Mouse (Mus musculus): ENCODE measurements around the gene Ddn. TPM values are rescaled to one million over a fixed set of nuclear protein-coding genes. Genes with fewer than 3 reads are reported as not detected.

The Ddn gene
- polyA plus RNA-seq, 1 experiment from 2014 or later = 0.04 TPM

- Histone ChIP-seq H3K9ac (peak overlapping the region; percentile 61), H3K4me1 (replicated peaks) (peaks cover 22% of the 10 kb centered on the region), H3K27me3 (replicated peaks) (peaks cover 93% of the 10 kb centered on the region), H3K4me2 (peak overlapping the region; percentile 71), H3K9me3 (replicated peaks) (no peaks in the 10 kb centered on the region; the same call in 1 of the 2 replicates), H3K36me3 (no peaks in the 10 kb centered on the region), H3K27ac (ENCODE audit: poor library complexity, severe bottlenecking) (no peak overlapping the region), H3K4me3 (peak overlapping the region; percentile 41)
- 3% methylated on average over 36 of the region's 36 CpGs for WGBS
- ATAC-seq (ENCODE audit: insufficient number of reproducible peaks, low FRiP score) = no peak
Observed at GRCm38 (mm10) chr15:98772511-98773211, 36.6 kb downstream of the Ddn start.

- WGBS = 6% methylated on average over 12 of the region's 12 CpGs
- no peak overlapping the region for H3K27ac ChIP-seq (ENCODE audit: poor library complexity, severe bottlenecking)
- H3K9ac ChIP-seq = peak overlapping the region; percentile 61
- no peaks in the 10 kb centered on the region; the same call in 1 of the 2 replicates for H3K9me3 ChIP-seq (replicated peaks)
- peak overlapping the region; percentile 41 for H3K4me3 ChIP-seq
- H3K4me1 ChIP-seq (replicated peaks) = peaks cover 14% of the 10 kb centered on the region
- ATAC-seq (ENCODE audit: insufficient number of reproducible peaks, low FRiP score) = no peak
- peaks cover 86% of the 10 kb centered on the region for H3K27me3 ChIP-seq (replicated peaks)
- no peaks in the 10 kb centered on the region for H3K36me3 ChIP-seq
- H3K4me2 ChIP-seq = peak overlapping the region; percentile 71
Observed at GRCm38 (mm10) chr15:98771813-98772425, 37.4 kb downstream of the Ddn start.

GRCm38 (mm10) chr15:98768259-98768658 is 41.0 kb downstream of the Ddn start:
- Histone ChIP-seq H3K9ac (no peak overlapping the region), H3K9me3 (replicated peaks) (no peaks in the 10 kb centered on the region)
- WGBS = 22% methylated on average over 5 of the region's 5 CpGs

GRCm38 (mm10) chr15:98765929-98766328 is 43.4 kb downstream of the Ddn start:
- no peaks in the 10 kb centered on the region for H3K36me3 ChIP-seq
- H3K27ac ChIP-seq (ENCODE audit: poor library complexity, severe bottlenecking) = no peak overlapping the region
- peaks cover 16% of the 10 kb centered on the region for H3K4me1 ChIP-seq (replicated peaks)
- ATAC-seq (ENCODE audit: insufficient number of reproducible peaks, low FRiP score) = no peak
- no peak overlapping the region for H3K4me2 ChIP-seq
- peaks cover 43% of the 10 kb centered on the region for H3K27me3 ChIP-seq (replicated peaks)
- WGBS = 66% methylated on average over 4 of the region's 4 CpGs
- H3K9me3 ChIP-seq (replicated peaks) = no peaks in the 10 kb centered on the region
- no peak overlapping the region for H3K4me3 ChIP-seq
- H3K9ac ChIP-seq = no peak overlapping the region

More at GRCm38 (mm10) chr15:98768259-98768658, 41.0 kb downstream of the Ddn start:
- ATAC-seq (ENCODE audit: insufficient number of reproducible peaks, low FRiP score) = no peak
- Histone ChIP-seq H3K4me3 (no peak overlapping the region), H3K36me3 (no peaks in the 10 kb centered on the region), H3K4me1 (replicated peaks) (peaks cover 10% of the 10 kb centered on the region), H3K4me2 (no peak overlapping the region), H3K27me3 (replicated peaks) (peaks cover 65% of the 10 kb centered on the region), H3K27ac (ENCODE audit: poor library complexity, severe bottlenecking) (no peak overlapping the region)

GRCm38 (mm10) chr15:98762670-98763529 is 46.4 kb downstream of the Ddn start, which contains the start of gene Arf3:
Gene Arf3, minus strand, starts transcription at chr15:98763214.
- Histone ChIP-seq H3K36me3 (peaks cover 22% of the 10 kb centered on the region), H3K9ac (peak within 1 kb of the TSS; percentile 90), H3K4me2 (peak within 1 kb of the TSS; percentile 87), H3K4me3 (peak within 1 kb of the TSS; percentile 87), H3K27me3 (replicated peaks) (peaks cover 16% of the 10 kb centered on the region), H3K9me3 (replicated peaks) (no peaks in the 10 kb centered on the region), H3K27ac (ENCODE audit: poor library complexity, severe bottlenecking) (peak within 1 kb of the TSS; percentile 66), H3K4me1 (replicated peaks) (peaks cover 16% of the 10 kb centered on the region)
- ATAC-seq (ENCODE audit: insufficient number of reproducible peaks, low FRiP score) = peak; percentile 95
- under 1% methylated on average over 75 of the region's 76 CpGs for WGBS

- Histone ChIP-seq H3K4me3 (peak overlapping the region; percentile 87), H3K9ac (peak overlapping the region; percentile 90), H3K27me3 (replicated peaks) (peaks cover 13% of the 10 kb centered on the region), H3K4me1 (replicated peaks) (peaks cover 16% of the 10 kb centered on the region), H3K9me3 (replicated peaks) (no peaks in the 10 kb centered on the region), H3K4me2 (peak overlapping the region; percentile 87), H3K27ac (ENCODE audit: poor library complexity, severe bottlenecking) (peak overlapping the region; percentile 66), H3K36me3 (peaks cover 23% of the 10 kb centered on the region)
- peak; percentile 81 for ATAC-seq (ENCODE audit: insufficient number of reproducible peaks, low FRiP score)
- under 1% methylated on average over 24 of the region's 24 CpGs for WGBS
Observed at GRCm38 (mm10) chr15:98762201-98762621, 47.1 kb downstream of the Ddn start.

GRCm38 (mm10) chr15:98754125-98754524 is 55.2 kb downstream of the Ddn start:
- Histone ChIP-seq H3K36me3 (peaks cover 32% of the 10 kb centered on the region), H3K27ac (ENCODE audit: poor library complexity, severe bottlenecking) (no peak overlapping the region), H3K4me3 (no peak overlapping the region), H3K9ac (no peak overlapping the region), H3K4me1 (replicated peaks) (0 out of 2 replicates have a peak, but pooled peaks cover 11% of the 10 kb centered on the region), H3K4me2 (no peak overlapping the region), H3K27me3 (replicated peaks) (no peaks in the 10 kb centered on the region), H3K9me3 (replicated peaks) (no peaks in the 10 kb centered on the region)
- no peak for ATAC-seq (ENCODE audit: insufficient number of reproducible peaks, low FRiP score)
- WGBS = 62% methylated on average over 2 of the region's 2 CpGs

Other genes with a start within 250 kb of the Ddn start
- 37.9 and 39.5 TPM in 2 replicates for gene Ccnt1, start 238.6 kb downstream of the Ddn start, polyA plus RNA-seq (2016; fragmentation: Nextera tagmentation; extraction: Ambion mirVana)
- gene 4930415O20Rik, start 238.5 kb downstream of the Ddn start, polyA plus RNA-seq (2016; fragmentation: Nextera tagmentation; extraction: Ambion mirVana) = not detected in 2 replicates
- 46.7 and 46.8 TPM in 2 replicates for gene Adcy6, start 199.4 kb downstream of the Ddn start, polyA plus RNA-seq (2016; fragmentation: Nextera tagmentation; extraction: Ambion mirVana)
- 9.5 and 10.3 TPM in 2 replicates for gene Cacnb3, start 178.7 kb downstream of the Ddn start, polyA plus RNA-seq (2016; fragmentation: Nextera tagmentation; extraction: Ambion mirVana)
- 15.0 and 16.4 TPM in 2 replicates for gene Ddx23, start 146.6 kb downstream of the Ddn start, polyA plus RNA-seq (2016; fragmentation: Nextera tagmentation; extraction: Ambion mirVana)
- 0.91 and 1.1 TPM in 2 replicates for gene Rnd1, start 132.0 kb downstream of the Ddn start, polyA plus RNA-seq (2016; fragmentation: Nextera tagmentation; extraction: Ambion mirVana)
- 0.33 and 0.62 TPM in 2 replicates for gene Ccdc65, start 101.3 kb downstream of the Ddn start, polyA plus RNA-seq (2016; fragmentation: Nextera tagmentation; extraction: Ambion mirVana)
- 13.2 and 17.8 TPM in 2 replicates for gene Fkbp11, start 81.3 kb downstream of the Ddn start, polyA plus RNA-seq (2016; fragmentation: Nextera tagmentation; extraction: Ambion mirVana)
- gene Arf3, start 46.3 kb downstream of the Ddn start, polyA plus RNA-seq (2016; fragmentation: Nextera tagmentation; extraction: Ambion mirVana) = 46.3 and 46.9 TPM in 2 replicates
- gene Wnt10b, start 31.3 kb downstream of the Ddn start, polyA plus RNA-seq (2016; fragmentation: Nextera tagmentation; extraction: Ambion mirVana) = not detected in 2 replicates
- not detected in 2 replicates for gene Wnt1, start 19.6 kb downstream of the Ddn start, polyA plus RNA-seq (2016; fragmentation: Nextera tagmentation; extraction: Ambion mirVana)
- 81.5 and 83.5 TPM in 2 replicates for gene Prkag1, start 22.0 kb upstream of the Ddn start, polyA plus RNA-seq (2016; fragmentation: Nextera tagmentation; extraction: Ambion mirVana)
- 9.2 and 10.3 TPM in 2 replicates for gene Kmt2d, start 61.7 kb upstream of the Ddn start, polyA plus RNA-seq (2016; fragmentation: Nextera tagmentation; extraction: Ambion mirVana)
- gene Rhebl1, start 85.0 kb upstream of the Ddn start, polyA plus RNA-seq (2016; fragmentation: Nextera tagmentation; extraction: Ambion mirVana) = 4.3 and 6.1 TPM in 2 replicates
- 4.5 and 4.6 TPM in 2 replicates for gene Dhh, start 89.0 kb upstream of the Ddn start, polyA plus RNA-seq (2016; fragmentation: Nextera tagmentation; extraction: Ambion mirVana)
- 16.9 and 17.2 TPM in 2 replicates for gene Lmbr1l, start 108.7 kb upstream of the Ddn start, polyA plus RNA-seq (2016; fragmentation: Nextera tagmentation; extraction: Ambion mirVana)
- gene Tuba1b, start 125.1 kb upstream of the Ddn start, polyA plus RNA-seq (2016; fragmentation: Nextera tagmentation; extraction: Ambion mirVana) = 1,481 and 1,517 TPM in 2 replicates
- not detected in 2 replicates for gene Gm49450, start 144.1 kb upstream of the Ddn start, polyA plus RNA-seq (2016; fragmentation: Nextera tagmentation; extraction: Ambion mirVana)
- gene Tuba1a, start 144.2 kb upstream of the Ddn start, polyA plus RNA-seq (2016; fragmentation: Nextera tagmentation; extraction: Ambion mirVana) = 1,110 and 1,118 TPM in 2 replicates
- 135 and 139 TPM in 2 replicates for gene Tuba1c, start 220.4 kb upstream of the Ddn start, polyA plus RNA-seq (2016; fragmentation: Nextera tagmentation; extraction: Ambion mirVana)
- gene Prph, start 245.7 kb upstream of the Ddn start, polyA plus RNA-seq (2016; fragmentation: Nextera tagmentation; extraction: Ambion mirVana) = 0.22 and 0.50 TPM in 2 replicates